Mouse (Mus musculus) spleen, adult 2 months (tissue): ENCODE results near the gene Klf16. TPM values are rescaled to one million over a fixed set of nuclear protein-coding genes. Genes with fewer than 3 reads are reported as not detected.

ENCODE experiments used
- DNase-seq, 2 experiments: peaks; one replicate each; pipeline versions ENCODE4 v3.0.0 to v3.0.0-alpha.2; 2012 to 2021; ENCODE audit warnings: low spot score in 2 of 2, low read depth in 1 of 2
- H3K27ac ChIP-seq: fragments of 200-500 bp; 2 replicates; pipeline ENCODE4 v1.5.1; 2012; ENCODE audit warnings: low read length, inconsistent platforms; ENCODE audit not compliant: insufficient read depth
- H3K27me3 ChIP-seq: fragments of 200-500 bp; 2 replicates; pipeline ENCODE4 v1.6.1; 2012; ENCODE audit warnings: mild to moderate bottlenecking, moderate library complexity, low read length, inconsistent platforms; ENCODE audit not compliant: control insufficient read depth, insufficient read depth
- H3K36me3 ChIP-seq: fragments of 200-500 bp; 2 replicates; pipeline ENCODE4 v1.6.1; 2012; ENCODE audit warnings: mild to moderate bottlenecking, low read length, inconsistent platforms; ENCODE audit not compliant: control insufficient read depth, insufficient read depth
- H3K4me1 ChIP-seq: fragments of 200-500 bp; 2 replicates; pipeline ENCODE4 v1.6.1; 2011; ENCODE audit warnings: inconsistent platforms; ENCODE audit not compliant: control insufficient read depth, insufficient read depth, insufficient read length
- H3K4me3 ChIP-seq: fragments of 200-500 bp; 2 replicates; pipeline ENCODE4 v1.5.1; 2011; ENCODE audit warnings: mild to moderate bottlenecking, inconsistent platforms; ENCODE audit not compliant: insufficient read depth, insufficient read length; ENCODE audit errors: extremely low read depth
- CTCF ChIP-seq: fragments of 200-500 bp; IDR thresholded peaks from 2 replicates; pipeline ENCODE4 v1.5.1; 2011; ENCODE audit warnings: mild to moderate bottlenecking, inconsistent platforms; ENCODE audit not compliant: insufficient read depth, insufficient read length, insufficient replicate concordance; ENCODE audit errors: extremely low read depth
- POLR2A ChIP-seq: fragments of 200-500 bp; IDR thresholded peaks from 2 replicates; pipeline ENCODE4 v1.6.1; 2011; ENCODE audit warnings: low read depth, low read length, inconsistent platforms
- WGBS: fragments of 180-500 bp; shearing (Covaris S2); methylation state at CpG from one replicate; pipeline ENCODE4 v1.1.7; 2018; 5-methylcytosine and 5-hydroxymethylcytosine counted together
- polyA plus RNA-seq: library from polyadenylated mRNA; depleted of rRNA; stranded (reverse); fragments of >200 nt; gene quantifications from 2 replicates; pipeline ENCODE4 v1.2.3, GENCODE M21; 2012

The Klf16 gene
- polyA plus RNA-seq, 1 experiment, result 27.9 TPM

- WGBS, result 55% methylated on average over 5 of the region's 5 CpGs
- H3K27ac ChIP-seq, result no peak overlapping the region
- DNase-seq, result peak in 1 of 2 experiments; percentile 48
- TF ChIP-seq CTCF, result peak; percentile 65; the same call in 1 of the 2 replicates
- TF ChIP-seq POLR2A, result no peak
- peaks cover 9% of the 10 kb centered on the region; the same call in 1 of the 2 replicates for H3K4me1 ChIP-seq
- no peaks in the 10 kb centered on the region for H3K27me3 ChIP-seq
- H3K4me3 ChIP-seq, result no peak overlapping the region
- no peaks in the 10 kb centered on the region; the same call in 1 of the 2 replicates for H3K36me3 ChIP-seq
Measured at GRCm38 (mm10) chr10:80557346-80557965, 19.7 kb downstream of the Klf16 start.

- no peaks in the 10 kb centered on the region for H3K27me3 ChIP-seq
- H3K4me3 ChIP-seq, result no peak overlapping the region
- H3K36me3 ChIP-seq, result peaks cover 18% of the 10 kb centered on the region
- DNase-seq, result no peak
- no peak overlapping the region for H3K27ac ChIP-seq
- no peak for TF ChIP-seq POLR2A
- no peak for TF ChIP-seq CTCF
- WGBS, result 85% methylated on average over 6 of the region's 6 CpGs
- no peaks in the 10 kb centered on the region; the same call in 1 of the 2 replicates for H3K4me1 ChIP-seq
Measured at GRCm38 (mm10) chr10:80553997-80554396, 23.1 kb downstream of the Klf16 start.

- H3K27me3 ChIP-seq, result no peaks in the 10 kb centered on the region
- no peaks in the 10 kb centered on the region; the same call in 1 of the 2 replicates for H3K4me1 ChIP-seq
- peaks cover 20% of the 10 kb centered on the region for H3K36me3 ChIP-seq
- WGBS, result 77% methylated on average over 8 of the region's 8 CpGs
- no peak for DNase-seq
- no peak overlapping the region for H3K27ac ChIP-seq
- H3K4me3 ChIP-seq, result no peak overlapping the region
- TF ChIP-seq POLR2A (no peak), CTCF (no peak)
Measured at GRCm38 (mm10) chr10:80553575-80553974, 23.5 kb downstream of the Klf16 start.

GRCm38 (mm10) chr10:80552364-80552763 lies 24.8 kb downstream of the Klf16 start:
- Histone ChIP-seq H3K4me1 (no peaks in the 10 kb centered on the region), H3K27me3 (no peaks in the 10 kb centered on the region), H3K27ac (no peak overlapping the region), H3K36me3 (peaks cover 27% of the 10 kb centered on the region), H3K4me3 (no peak overlapping the region)
- no peak for TF ChIP-seq CTCF
- no peak for TF ChIP-seq POLR2A
- no peak for DNase-seq
- 83% methylated on average over 9 of the region's 9 CpGs for WGBS

- 88% methylated on average over 21 of the region's 21 CpGs for WGBS
- TF ChIP-seq CTCF, result no peak
- TF ChIP-seq POLR2A, result no peak
- no peak for DNase-seq
- no peaks in the 10 kb centered on the region for H3K4me1 ChIP-seq
- H3K4me3 ChIP-seq, result no peak overlapping the region
- peaks cover 58% of the 10 kb centered on the region for H3K36me3 ChIP-seq
- H3K27me3 ChIP-seq, result no peaks in the 10 kb centered on the region
- H3K27ac ChIP-seq, result no peak overlapping the region
Measured at GRCm38 (mm10) chr10:80549279-80549678, 27.8 kb downstream of the Klf16 start.

- WGBS, result 84% methylated on average over 10 of the region's 10 CpGs
- H3K4me1 ChIP-seq, result no peaks in the 10 kb centered on the region
- DNase-seq, result peak in 1 of 2 experiments; percentile 48
- peaks cover 66% of the 10 kb centered on the region for H3K36me3 ChIP-seq
- TF ChIP-seq POLR2A, result no peak
- TF ChIP-seq CTCF, result peak; percentile 68; the same call in 1 of the 2 replicates
- H3K27ac ChIP-seq, result no peak overlapping the region; the same call in 1 of the 2 replicates
- no peaks in the 10 kb centered on the region for H3K27me3 ChIP-seq
- no peak overlapping the region for H3K4me3 ChIP-seq
Measured at GRCm38 (mm10) chr10:80548428-80549006, 28.6 kb downstream of the Klf16 start.

- 97% methylated on average over 15 of the region's 15 CpGs for WGBS
- H3K36me3 ChIP-seq, result peaks cover 76% of the 10 kb centered on the region
- DNase-seq, result no peak
- no peak overlapping the region for H3K4me3 ChIP-seq
- H3K27ac ChIP-seq, result no peak overlapping the region
- no peaks in the 10 kb centered on the region for H3K4me1 ChIP-seq
- no peaks in the 10 kb centered on the region for H3K27me3 ChIP-seq
- TF ChIP-seq CTCF, result no peak
- TF ChIP-seq POLR2A, result no peak
Measured at GRCm38 (mm10) chr10:80547539-80547938, 29.6 kb downstream of the Klf16 start.
